Mouse (Mus musculus) CH12F3 (cell line): Measurements from ENCODE around the gene Col13a1.

Experiments used
- in situ Hi-C: fragments of 300-500 bp; cut with MboI; formaldehyde crosslinking; loops from 2 replicates; pipeline ENCODE4 v1.14.3; 2020; ENCODE audit warnings: low sequenced_read_pairs

The Col13a1 gene

DNA sequence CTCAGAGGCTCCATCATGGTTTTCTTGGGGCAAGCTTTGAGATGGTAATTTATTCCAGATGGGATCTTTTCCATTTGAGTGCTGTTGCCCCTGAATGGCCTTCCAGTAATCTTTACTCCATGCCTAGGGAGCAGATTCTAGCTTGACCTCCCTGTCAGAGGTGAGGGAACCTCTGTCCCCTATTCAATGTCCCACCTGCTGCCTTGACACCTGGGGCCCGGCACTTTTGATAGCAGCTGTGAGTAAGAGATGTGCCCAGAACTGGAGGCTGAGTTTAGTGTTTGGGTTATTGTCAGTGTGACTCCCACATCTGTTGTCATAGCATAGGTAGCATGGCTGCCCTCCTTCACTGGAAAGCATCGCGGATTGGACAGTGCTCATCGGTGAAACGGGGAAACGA is 147.2 kb downstream of the Col13a1 start:
- in situ Hi-C loops, result no loop called here

DNA sequence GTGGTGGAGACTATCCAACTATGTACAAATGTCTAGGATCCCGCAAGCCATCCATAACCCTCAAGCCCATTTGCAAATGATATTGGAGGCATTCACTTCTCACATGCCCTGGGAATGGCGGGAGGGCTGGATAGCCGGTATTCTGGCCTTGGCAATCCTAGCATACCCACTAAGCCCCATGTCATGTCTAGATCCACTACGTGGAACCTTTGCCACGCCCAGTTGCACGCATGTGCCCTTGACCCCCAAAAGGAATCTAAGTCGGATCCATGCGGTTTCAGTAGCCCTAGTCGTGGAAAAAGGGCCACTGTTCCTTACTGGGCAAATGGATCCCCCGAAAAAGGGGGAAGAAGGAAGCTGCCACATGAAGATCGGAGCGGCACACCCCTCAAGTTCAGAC is 147.7 kb downstream of the Col13a1 start:
- in situ Hi-C loops, result no loop called here

DNA sequence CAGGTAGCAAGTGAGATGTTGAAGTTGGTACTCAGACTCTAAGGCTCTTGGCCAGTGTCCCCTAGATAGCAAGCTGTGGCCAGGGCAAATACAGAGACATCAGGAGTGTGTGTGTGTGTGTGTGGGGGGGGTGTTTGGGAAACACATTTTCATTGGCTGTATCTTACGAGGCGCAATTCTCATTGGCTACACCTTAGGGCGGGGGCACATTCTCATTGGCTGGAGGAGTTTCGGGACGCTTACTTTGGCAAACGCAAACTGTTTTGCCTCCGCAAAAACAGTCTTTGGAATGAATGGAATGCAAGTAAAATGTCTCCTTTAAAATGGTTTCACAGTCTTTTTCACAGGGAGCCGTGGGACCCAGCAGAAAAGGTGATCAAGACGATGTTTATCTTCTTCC is 148.1 kb downstream of the Col13a1 start:
- in situ Hi-C loops, result no loop called here

DNA sequence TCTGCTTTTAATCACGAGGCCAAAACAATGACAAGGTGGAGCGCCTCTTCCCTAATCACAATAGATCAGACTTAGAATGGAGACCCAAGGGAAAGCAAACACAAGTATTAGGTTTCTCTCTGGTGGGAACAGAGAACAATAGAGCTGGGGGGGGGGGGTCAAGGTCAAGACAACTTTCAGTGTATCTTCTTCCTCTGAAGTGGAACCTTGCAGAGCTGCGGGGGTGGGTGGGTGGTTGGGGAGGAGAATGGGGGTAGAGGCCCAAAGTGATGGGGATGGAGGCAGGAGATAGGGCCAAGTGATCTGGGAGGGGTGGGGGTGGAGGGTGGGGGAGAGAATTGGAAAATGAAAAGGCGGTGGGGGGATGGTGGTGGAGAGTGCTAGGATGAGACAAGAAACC is 149.9 kb downstream of the Col13a1 start:
- in situ Hi-C loops, result no loop called here

DNA sequence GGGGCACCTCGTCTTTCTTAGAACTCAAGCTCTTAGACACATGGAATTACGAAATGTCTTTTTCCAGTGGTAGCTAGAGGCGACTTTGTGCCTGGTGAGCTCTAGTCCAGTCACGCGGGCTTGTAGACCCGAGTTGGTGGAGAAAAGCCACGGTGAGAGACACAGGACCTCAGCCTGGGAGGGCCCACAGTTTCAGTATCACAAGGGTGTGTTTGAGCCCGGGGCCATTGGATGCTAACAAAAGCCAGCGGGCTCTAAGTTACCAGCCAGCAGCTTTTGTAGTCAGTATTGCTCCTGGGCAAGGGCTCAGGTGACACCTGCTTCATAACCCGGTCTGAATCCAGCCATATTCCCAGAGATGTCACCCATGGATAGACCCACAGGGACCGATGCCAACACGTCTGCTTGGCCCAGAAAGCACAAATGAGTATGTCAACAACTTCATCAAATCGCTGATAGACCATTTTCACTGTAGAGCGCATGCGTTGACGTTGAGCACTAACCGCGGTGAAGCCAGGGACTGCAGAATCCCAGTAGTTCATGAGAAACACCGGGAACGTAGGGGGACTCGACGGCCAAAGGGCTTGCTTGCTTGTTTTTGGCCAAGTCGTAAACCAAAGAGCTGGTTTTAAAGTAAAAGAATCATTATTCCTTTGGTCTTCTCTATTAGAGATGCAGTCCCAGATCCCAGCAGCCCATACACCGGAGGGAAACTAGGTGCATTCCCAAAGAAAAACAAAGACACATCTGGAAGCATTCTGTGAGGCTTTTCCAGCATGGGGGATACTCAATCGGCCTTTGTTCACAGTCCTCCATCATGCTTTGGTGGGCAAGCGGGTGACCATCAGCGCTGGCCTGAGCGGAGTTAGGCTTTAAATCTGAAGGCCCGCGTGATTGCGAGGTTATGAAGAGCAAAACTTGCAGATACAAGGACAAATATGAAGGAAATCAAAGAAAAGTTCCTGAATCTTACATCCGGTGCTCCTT is 150.7 kb downstream of the Col13a1 start:
- in situ Hi-C loops, result no loop called here

DNA sequence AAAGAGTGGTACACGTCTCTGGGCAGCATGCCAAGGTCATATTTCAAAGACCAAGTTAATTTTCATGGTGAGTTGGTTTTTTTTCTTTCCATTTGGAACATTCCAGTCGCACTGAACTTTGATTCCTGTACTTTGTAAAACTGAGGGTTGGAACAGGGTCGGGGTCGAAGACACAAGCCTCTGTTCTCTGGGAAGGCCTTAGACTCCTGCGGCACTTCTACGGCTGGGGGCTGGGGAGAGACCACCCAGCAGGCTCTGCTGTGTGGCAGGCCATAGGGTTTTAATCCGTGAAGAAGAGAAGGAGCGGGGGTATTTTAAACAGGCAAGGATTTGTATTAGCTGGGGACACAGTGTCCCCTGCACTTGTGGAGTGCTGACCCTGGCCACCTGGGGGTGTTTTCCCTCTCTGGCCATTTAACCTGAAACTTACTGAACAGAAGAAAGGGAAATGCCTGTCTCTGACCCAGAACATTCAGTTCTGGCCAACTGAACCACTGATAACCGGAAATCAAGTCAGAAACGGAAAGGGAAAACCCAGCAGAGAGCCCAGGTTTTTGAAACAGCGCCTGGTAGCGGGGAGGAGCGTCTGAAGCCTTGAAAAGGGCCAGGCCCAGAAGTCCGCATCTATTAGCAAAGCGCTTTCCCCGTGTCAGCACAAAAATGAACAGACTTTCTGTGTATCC is 152.0 kb downstream of the Col13a1 start:
- in situ Hi-C loops, result no loop called here

DNA sequence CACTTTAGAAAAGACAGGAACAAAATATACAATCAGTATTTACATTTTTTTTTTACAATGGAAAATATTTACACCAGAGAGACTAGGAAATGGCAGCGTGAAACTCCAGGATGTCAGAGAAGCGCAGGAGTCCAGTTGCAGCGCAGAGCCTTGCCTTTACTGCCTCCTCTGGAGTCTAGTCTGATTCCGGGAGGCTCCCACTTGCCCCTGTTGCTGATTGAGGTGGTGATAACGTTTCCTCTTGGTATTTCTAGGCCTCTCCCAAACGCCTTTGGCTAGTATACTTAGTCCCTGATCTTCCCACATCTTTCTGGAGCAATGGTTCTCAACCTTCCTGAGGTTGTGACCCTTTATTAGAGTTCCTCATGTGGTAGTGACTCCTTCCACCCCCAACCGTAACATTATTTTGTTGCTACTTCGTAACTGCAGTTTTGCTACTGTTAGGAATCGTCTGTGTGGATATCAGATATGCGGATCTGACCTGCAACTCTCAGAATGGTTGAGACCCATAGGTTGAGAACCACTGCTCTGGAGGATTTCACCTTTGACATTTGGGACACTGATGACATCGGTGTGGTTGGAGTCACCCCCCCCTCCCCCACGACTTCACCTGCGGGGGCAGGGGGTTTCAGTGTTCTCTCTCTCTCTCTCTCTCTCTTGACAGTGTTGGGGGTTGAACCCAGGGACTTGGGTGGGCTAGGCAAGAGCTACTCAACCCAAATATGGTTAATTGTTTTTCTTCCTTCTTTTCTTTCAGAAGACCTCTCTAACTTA is 152.7 kb downstream of the Col13a1 start:
- in situ Hi-C loops, result no loop called here

DNA sequence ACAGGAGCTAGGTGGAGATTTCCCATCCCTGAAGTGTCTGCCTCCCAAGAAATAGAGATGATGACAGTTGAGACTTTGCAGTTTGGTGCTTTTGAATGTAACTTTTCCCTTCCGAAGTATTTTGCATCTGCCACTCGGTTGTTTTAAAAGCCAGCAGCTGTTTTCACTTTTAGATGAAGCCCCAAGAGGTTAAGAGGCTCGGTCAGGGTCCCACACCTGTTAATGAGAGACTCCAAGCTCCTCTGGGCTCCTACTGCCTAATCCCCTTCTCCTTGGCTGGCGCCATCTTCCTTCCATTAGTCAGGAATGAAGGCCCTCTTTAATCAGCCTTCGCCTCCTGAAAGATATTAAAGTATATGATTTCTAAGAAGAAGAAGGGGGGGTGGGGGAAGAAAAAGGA is 153.4 kb downstream of the Col13a1 start:
- in situ Hi-C loops, result no loop called here

DNA sequence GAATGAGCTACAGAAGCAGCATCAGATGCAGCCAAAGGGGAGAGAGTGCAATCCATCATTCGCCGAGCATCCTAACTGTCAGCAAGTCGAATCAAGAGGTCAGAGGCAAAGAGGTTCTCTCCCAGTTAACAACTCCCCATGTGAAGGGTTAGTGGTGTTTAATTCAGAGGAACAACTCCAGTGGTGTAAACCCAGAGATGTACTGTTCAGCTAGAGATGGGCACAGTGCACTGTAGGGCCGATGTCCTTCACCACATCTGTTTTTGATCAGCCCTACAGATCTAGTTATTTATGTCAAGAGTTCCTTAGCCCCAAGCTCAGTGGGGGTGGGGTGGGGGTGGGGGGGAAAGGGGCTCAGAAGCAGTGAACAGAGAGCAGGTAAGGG is 155.2 kb downstream of the Col13a1 start:
- in situ Hi-C loops, result no loop called here

DNA sequence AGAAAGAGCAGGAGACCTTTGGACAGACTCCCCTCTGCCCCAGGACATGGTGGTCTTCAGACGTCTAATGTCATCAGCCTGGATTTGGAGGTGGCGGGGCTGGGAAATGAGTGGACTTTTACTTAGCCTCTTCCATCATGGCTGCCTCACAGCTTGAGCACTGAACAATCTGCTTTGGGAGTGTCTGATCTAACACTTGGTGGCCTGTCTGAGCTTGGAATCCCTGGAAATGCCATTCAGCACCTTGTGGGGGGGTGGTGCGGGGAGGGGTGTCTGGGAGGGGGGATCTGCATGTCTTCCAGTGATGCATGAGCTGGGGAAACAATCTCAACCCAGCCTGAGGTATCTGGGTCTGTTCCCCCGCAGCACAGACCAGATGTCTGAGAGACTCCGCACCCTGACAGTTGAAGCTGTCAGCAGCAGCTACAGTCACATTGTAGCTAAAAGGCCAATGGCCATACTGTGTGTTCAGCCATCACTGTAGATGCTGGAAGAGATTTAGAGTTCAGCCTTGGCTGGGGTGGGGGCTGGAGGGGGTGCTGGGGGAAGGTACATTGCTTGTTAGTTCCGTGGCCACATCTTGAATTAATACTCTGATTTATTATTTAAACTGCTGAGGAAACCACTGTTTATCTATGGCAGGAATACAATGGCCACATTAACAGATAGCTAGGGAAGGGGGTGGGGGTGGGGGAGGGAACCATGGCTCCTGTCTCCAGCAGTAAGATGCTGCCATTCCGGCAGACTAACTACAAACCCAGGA is 155.8 kb downstream of the Col13a1 start:
- in situ Hi-C loops, result no loop called here

DNA sequence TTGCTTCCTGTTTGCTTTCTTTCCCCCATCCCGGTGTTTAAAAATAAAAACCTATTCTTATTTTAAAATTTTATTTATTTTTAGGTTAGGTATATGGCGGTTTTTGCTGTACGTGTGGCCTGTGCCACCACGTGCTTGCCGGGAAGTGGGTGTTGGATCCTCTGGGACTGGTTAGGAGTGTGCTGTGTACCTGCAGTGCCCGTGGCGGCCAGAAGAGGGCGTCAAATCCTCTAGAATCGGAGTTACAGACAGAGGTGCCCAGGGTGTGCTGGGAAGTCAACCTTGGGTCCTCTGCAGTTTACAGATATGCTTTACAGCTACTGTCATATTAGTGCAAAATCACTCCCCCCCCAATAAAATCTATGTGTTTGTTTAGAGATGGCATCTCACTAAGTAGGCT is 158.9 kb downstream of the Col13a1 start:
- in situ Hi-C loops, result no loop called here

DNA sequence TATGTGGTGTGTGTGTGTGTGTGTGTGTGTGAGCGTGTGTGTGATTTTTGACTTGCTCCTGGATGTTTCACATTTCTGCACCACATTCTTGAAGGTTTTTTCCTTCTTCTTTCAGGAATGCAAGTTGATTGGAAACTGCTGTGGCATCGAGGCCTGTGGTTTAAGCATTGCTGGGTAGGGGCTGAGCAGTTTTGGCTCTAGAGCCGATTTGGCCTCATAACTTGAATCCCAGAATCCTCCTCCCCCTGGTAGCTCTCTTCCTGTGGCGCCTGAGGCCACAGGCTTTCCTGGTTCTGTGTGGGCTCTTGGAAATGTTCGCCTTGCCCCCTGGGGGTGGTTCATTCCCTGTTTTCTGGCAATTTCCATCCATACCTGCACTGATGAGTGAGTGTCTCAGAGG is 166.9 kb downstream of the Col13a1 start:
- in situ Hi-C loops, result no loop called here

DNA sequence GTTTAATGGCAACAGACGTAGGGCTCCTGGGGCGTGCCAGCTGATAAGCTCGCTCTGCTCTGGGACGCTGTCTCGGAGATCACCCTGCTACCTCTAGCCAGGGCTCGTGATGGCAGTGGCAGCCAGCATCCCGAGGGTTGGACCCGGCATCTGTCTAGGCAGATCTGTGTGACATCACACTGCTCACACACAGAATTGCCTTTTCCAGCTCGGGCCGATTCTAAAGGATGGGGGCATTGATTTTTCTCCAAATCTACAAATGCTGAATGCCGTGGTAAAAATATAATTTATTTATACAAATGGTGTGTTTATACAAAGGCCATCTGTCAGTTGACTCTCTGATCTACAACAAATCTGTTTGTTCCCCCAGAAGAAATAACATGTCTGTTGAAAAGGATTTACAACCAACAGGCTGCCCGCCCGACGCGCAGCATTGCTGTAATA is 180.8 kb downstream of the Col13a1 start:
- in situ Hi-C loops, result no loop called here

DNA sequence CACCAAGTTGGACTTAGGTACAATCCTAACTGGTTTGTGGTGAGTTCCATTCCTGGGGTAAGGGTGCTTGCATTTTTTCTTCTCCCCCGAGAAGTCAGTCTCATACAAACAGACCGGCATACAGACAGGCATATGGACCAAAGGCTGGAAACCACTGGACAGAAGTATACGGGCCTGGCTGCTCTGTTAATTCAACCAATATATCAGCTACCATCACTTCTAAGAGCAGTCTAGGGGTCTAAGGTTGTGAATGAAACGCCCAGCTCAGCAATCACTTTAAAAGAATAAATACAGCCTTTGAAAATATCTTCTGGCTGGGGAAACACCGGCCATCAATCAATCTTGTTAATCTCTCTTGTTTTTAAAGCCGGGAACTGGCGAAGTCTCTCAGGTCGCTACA is 183.4 kb downstream of the Col13a1 start:
- in situ Hi-C loops, result no loop called here

DNA sequence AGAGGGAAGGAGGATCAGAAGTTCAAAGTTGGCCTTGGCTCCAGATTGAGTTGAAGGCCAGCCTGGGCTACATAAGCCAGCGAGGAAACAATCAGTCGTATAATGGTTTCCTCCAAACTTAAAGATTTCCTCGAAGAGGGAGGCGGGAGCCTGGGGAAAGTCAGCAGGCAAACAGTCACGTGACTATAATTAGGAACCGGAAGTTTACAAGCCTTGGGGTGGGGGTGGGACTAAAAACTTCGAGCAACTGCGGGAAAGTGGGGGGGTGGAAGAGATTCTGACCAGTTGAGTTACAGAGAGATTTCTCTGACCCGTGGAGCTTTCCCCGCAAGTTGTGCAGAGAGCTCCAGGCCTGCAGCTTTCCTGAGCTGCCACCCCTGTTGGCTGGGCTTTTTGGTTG is 183.9 kb downstream of the Col13a1 start:
- in situ Hi-C loops, result no loop called here

DNA sequence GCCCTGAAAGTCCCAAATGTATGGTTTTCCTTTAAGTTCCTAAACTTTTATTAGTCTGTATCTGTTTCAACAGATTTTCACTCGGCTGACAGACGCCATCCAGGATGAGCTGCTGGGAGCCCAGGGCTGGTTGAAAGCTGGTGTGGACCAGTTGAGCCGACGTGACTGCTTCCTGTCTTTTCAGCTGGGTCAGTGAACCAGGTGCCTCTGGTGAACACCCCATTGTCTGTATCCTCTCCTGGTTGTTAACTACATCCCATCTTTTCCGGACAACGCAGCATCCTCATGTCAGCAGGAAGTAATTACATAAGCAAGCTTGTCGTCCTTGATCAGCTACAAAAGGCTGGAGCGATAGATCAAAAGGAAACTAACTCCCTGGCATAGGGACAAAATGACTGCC is 185.9 kb downstream of the Col13a1 start:
- in situ Hi-C loops, result no loop called here

DNA sequence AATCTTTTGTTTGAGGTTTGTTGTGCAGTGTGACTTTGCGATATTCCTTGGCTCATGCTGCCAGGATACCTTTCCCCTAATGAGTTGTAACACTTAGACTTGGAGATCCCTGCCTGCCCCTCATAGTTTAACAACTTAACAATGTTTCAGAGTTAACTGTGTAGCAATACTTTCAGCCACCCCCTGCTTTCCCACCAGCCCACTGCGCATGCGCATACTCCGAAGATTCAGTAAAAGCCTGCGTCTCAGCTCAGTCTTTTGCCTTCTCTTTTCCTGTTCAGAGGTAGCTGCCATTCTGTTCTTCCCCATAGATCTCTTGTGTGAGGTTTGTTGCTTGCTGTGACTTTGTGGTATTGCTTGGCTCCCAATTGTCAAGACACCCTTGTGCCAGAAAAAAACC is 190.4 kb downstream of the Col13a1 start:
- in situ Hi-C loops, result no loop called here
